Mouse (Mus musculus): Measurements from ENCODE around the gene Bspry.
A peak's percentile ranks its signal among the peaks of the same experiment; 100 is the strongest.

Bspry gene

GRCm38 (mm10) chr4:62516079-62516478, 36.2 kb downstream of the Bspry start:
- peak; percentile 5 for DNase-seq (ENCODE audit: low read depth)

GRCm38 (mm10) chr4:62516579-62516978, 36.7 kb downstream of the Bspry start:
- DNase-seq (ENCODE audit: low read depth), result peak; percentile 6

- DNase-seq (ENCODE audit: low read depth), result peak; percentile 11
These were observed 37.2 kb downstream of the Bspry start for GRCm38 (mm10) chr4:62517046-62517445.

GRCm38 (mm10) chr4:62517538-62518415, 37.9 kb downstream of the Bspry start:
- DNase-seq (ENCODE audit: low read depth), result peak; percentile 72

GRCm38 (mm10) chr4:62518416-62519121, 38.7 kb downstream of the Bspry start:
- DNase-seq (ENCODE audit: low read depth), result peak; percentile 54

GRCm38 (mm10) chr4:62519122-62519848, 39.4 kb downstream of the Bspry start:
- no peak for DNase-seq (ENCODE audit: low read depth)

- peak; percentile 99 for DNase-seq (ENCODE audit: low read depth)
These were observed 40.0 kb downstream of the Bspry start, which contains the start of gene Alad for GRCm38 (mm10) chr4:62519849-62520233. Gene Alad (minus strand): TSS chr4:62519918.

- DNase-seq (ENCODE audit: low read depth), result peak; percentile 9
These were observed 41.1 kb downstream of the Bspry start for GRCm38 (mm10) chr4:62520892-62521400.

- DNase-seq (ENCODE audit: low read depth), result peak; percentile 100
These were observed 45.0 kb downstream of the Bspry start, which contains the start of the genes Pole3 and 4933430I17Rik for GRCm38 (mm10) chr4:62524651-62525488. Gene Pole3 (minus strand): TSS chr4:62525068. Gene 4933430I17Rik (plus strand): TSS chr4:62525369.

GRCm38 (mm10) chr4:62525489-62525811, 45.6 kb downstream of the Bspry start:
- DNase-seq (ENCODE audit: low read depth), result no peak

- DNase-seq (ENCODE audit: low read depth), result no peak
These were observed 46.4 kb downstream of the Bspry start for GRCm38 (mm10) chr4:62526256-62526655.

- no peak for DNase-seq (ENCODE audit: low read depth)
These were observed 47.8 kb downstream of the Bspry start for GRCm38 (mm10) chr4:62527655-62528054.

GRCm38 (mm10) chr4:62533729-62534128, 53.9 kb downstream of the Bspry start:
- no peak for DNase-seq (ENCODE audit: low read depth)

- no peak for DNase-seq (ENCODE audit: low read depth)
These were observed 61.9 kb downstream of the Bspry start for GRCm38 (mm10) chr4:62541802-62542201.

- DNase-seq (ENCODE audit: low read depth), result peak; percentile 18
These were observed 63.9 kb downstream of the Bspry start for GRCm38 (mm10) chr4:62543782-62544181.

- no peak for DNase-seq (ENCODE audit: low read depth)
These were observed 64.9 kb downstream of the Bspry start for GRCm38 (mm10) chr4:62544801-62545200.

Measured in NIH3T3 (cell line).